Mouse (Mus musculus) myocyte (in vitro differentiated cells): ENCODE measurements around the gene Hormad2. TPM values are rescaled to one million over a fixed set of nuclear protein-coding genes. Genes with fewer than 3 reads are reported as not detected.

ENCODE experiments used
- H3K27me3 ChIP-seq: one replicate; pipeline ENCODE4 v1.6.1; 2011; ENCODE audit not compliant: control insufficient read depth, insufficient read depth, insufficient read length
- H3K36me3 ChIP-seq: one replicate; pipeline ENCODE4 v1.6.1; 2011; ENCODE audit not compliant: control insufficient read depth, insufficient read depth
- H3K4me2 ChIP-seq: one replicate; pipeline ENCODE4 v1.6.1; 2011; ENCODE audit warnings: low read depth, control low read depth
- H3K4me3 ChIP-seq: one replicate; pipeline ENCODE4 v1.5.1; 2011; ENCODE audit warnings: mild to moderate bottlenecking, control low read depth, moderate library complexity
- H3K79me2 ChIP-seq: one replicate; pipeline ENCODE4 v1.6.1; 2011; ENCODE audit not compliant: control insufficient read depth, insufficient read depth
- H3ac ChIP-seq: one replicate; pipeline ENCODE4 v1.6.1; 2011; ENCODE audit not compliant: control insufficient read depth, insufficient read length
- CEBPB ChIP-seq: IDR thresholded peaks from 2 replicates; pipeline ENCODE4 v1.6.1; 2011; ENCODE audit warnings: mild to moderate bottlenecking, moderate library complexity; ENCODE audit not compliant: poor library complexity, insufficient read depth, severe bottlenecking
- E2F4 ChIP-seq: IDR thresholded peaks from one replicate; pipeline ENCODE4 v1.6.1; 2011; ENCODE audit warnings: mild to moderate bottlenecking, control low read depth, moderate library complexity; ENCODE audit not compliant: insufficient read depth
- MAX ChIP-seq: IDR thresholded peaks from one replicate; pipeline ENCODE4 v1.6.1; 2011; ENCODE audit warnings: low read depth, mild to moderate bottlenecking, control low read depth
- MYOD1 ChIP-seq, 3 experiments: IDR thresholded peaks; one replicate each; pipeline ENCODE4 v1.6.1; 2011; ENCODE audit warnings: control low read depth in 2 of 3, low read depth in 2 of 3, mild to moderate bottlenecking in 2 of 3, moderate library complexity in 1 of 3; ENCODE audit not compliant: insufficient read length in 2 of 3, control insufficient read depth in 1 of 3
- MYOG ChIP-seq, 3 experiments: IDR thresholded peaks; one replicate each; pipeline ENCODE4 v1.6.1; 2011; ENCODE audit warnings: control low read depth in 2 of 3, low read depth in 2 of 3, mild to moderate bottlenecking in 2 of 3; ENCODE audit not compliant: insufficient read length in 2 of 3, control insufficient read depth in 1 of 3, insufficient read depth in 1 of 3
- POLR2A ChIP-seq: IDR thresholded peaks from one replicate; pipeline ENCODE4 v1.6.1; 2011; ENCODE audit warnings: low read depth, mild to moderate bottlenecking, control low read depth, moderate library complexity; ENCODE audit not compliant: insufficient read length
- POLR2AphosphoS2 ChIP-seq: IDR thresholded peaks from one replicate; pipeline ENCODE4 v1.6.1; 2011; ENCODE audit warnings: low read depth, control low read depth; ENCODE audit not compliant: insufficient read length
- REST ChIP-seq: IDR thresholded peaks from one replicate; pipeline ENCODE4 v1.6.1; 2011; ENCODE audit warnings: mild to moderate bottlenecking, control low read depth, moderate library complexity; ENCODE audit not compliant: insufficient read depth, insufficient read length
- SRF ChIP-seq: IDR thresholded peaks from one replicate; pipeline ENCODE4 v1.6.1; 2011; ENCODE audit warnings: low read depth; ENCODE audit not compliant: control insufficient read depth, insufficient read length
- TCF12 ChIP-seq: IDR thresholded peaks from one replicate; pipeline ENCODE4 v1.6.1; 2011; ENCODE audit warnings: mild to moderate bottlenecking, control low read depth; ENCODE audit not compliant: poor library complexity, insufficient read depth, severe bottlenecking
- TCF3 ChIP-seq: IDR thresholded peaks from one replicate; pipeline ENCODE4 v1.6.1; 2011; ENCODE audit warnings: low read depth, control low read depth; ENCODE audit not compliant: insufficient read length
- USF1 ChIP-seq: IDR thresholded peaks from one replicate; pipeline ENCODE4 v1.6.1; 2011; ENCODE audit warnings: low read depth, mild to moderate bottlenecking, control low read depth, moderate library complexity
- polyA plus RNA-seq: library from polyadenylated mRNA; unstranded; fragments of >200 nt; fragmentation: generic; extraction: Trizol; gene quantifications from one replicate; pipeline ENCODE4 v1.2.1, GENCODE M21; 2012; ENCODE audit warnings: missing spikeins

Gene Hormad2
- polyA plus RNA-seq, 1 experiment, result 0.10 TPM

GRCm38 (mm10) chr11:4310324-4310723 is 130.6 kb downstream of the Hormad2 start:
- Histone ChIP-seq H3K27me3 (no peaks in the 10 kb centered on the region), H3K4me3 (no peak overlapping the region), H3K79me2 (no peaks in the 10 kb centered on the region), H3ac (no peak overlapping the region), H3K4me2 (peak overlapping the region; percentile 76), H3K36me3 (no peaks in the 10 kb centered on the region)
- TF ChIP-seq CEBPB, result no peak
- no peak for TF ChIP-seq MYOG (IDR thresholded peaks at IDR 0.05; ENCODE audit: control insufficient read depth in 1 of 3, insufficient read depth in 1 of 3, insufficient read length in 2 of 3, low read depth in 2 of 3)
- no peak for TF ChIP-seq MAX
- no peak for TF ChIP-seq E2F4
- no peak for TF ChIP-seq TCF3
- TF ChIP-seq TCF12, result no peak
- no peak for TF ChIP-seq SRF
- no peak for TF ChIP-seq REST

- no peaks in the 10 kb centered on the region for H3K27me3 ChIP-seq
- H3K4me2 ChIP-seq, result peak overlapping the region; percentile 76
- H3ac ChIP-seq, result no peak overlapping the region
- H3K4me3 ChIP-seq, result no peak overlapping the region
- no peaks in the 10 kb centered on the region for H3K79me2 ChIP-seq
- TF ChIP-seq REST (no peak), POLR2A (no peak)
- H3K36me3 ChIP-seq, result no peaks in the 10 kb centered on the region
Observed at GRCm38 (mm10) chr11:4309613-4310012, 131.3 kb downstream of the Hormad2 start.

- no peaks in the 10 kb centered on the region for H3K27me3 ChIP-seq
- H3K79me2 ChIP-seq, result no peaks in the 10 kb centered on the region
- H3ac ChIP-seq, result no peak overlapping the region
- no peak for TF ChIP-seq USF1
- peak; percentile 56 for TF ChIP-seq POLR2AphosphoS2
- peak; percentile 58; the same call in 1 of the 2 replicates for TF ChIP-seq CEBPB
- TF ChIP-seq MAX, result no peak
- TF ChIP-seq TCF12, result no peak
- H3K4me2 ChIP-seq, result peak overlapping the region; percentile 76
- H3K4me3 ChIP-seq, result peak overlapping the region; percentile 5
- no peaks in the 10 kb centered on the region for H3K36me3 ChIP-seq
Observed at GRCm38 (mm10) chr11:4308514-4309450, 132.1 kb downstream of the Hormad2 start.

- Histone ChIP-seq H3K36me3 (no peaks in the 10 kb centered on the region), H3K79me2 (no peaks in the 10 kb centered on the region), H3K4me3 (peak overlapping the region; percentile 5), H3K4me2 (peak overlapping the region; percentile 76), H3K27me3 (no peaks in the 10 kb centered on the region), H3ac (no peak overlapping the region)
- no peak for TF ChIP-seq USF1
- no peak for TF ChIP-seq POLR2A
- no peak for TF ChIP-seq E2F4
- no peak; the same call in 1 of the 2 replicates for TF ChIP-seq CEBPB
- TF ChIP-seq TCF12, result no peak
- TF ChIP-seq POLR2AphosphoS2, result no peak
- no peak for TF ChIP-seq TCF3
- no peak for TF ChIP-seq MAX
- TF ChIP-seq MYOG (IDR thresholded peaks at IDR 0.05; ENCODE audit: control insufficient read depth in 1 of 3, insufficient read depth in 1 of 3, insufficient read length in 2 of 3, low read depth in 2 of 3), result no peak
- no peak for TF ChIP-seq MYOD1 (IDR thresholded peaks at IDR 0.05; ENCODE audit: control insufficient read depth in 1 of 3, insufficient read length in 2 of 3, low read depth in 2 of 3)
Observed at GRCm38 (mm10) chr11:4308060-4308513, 132.8 kb downstream of the Hormad2 start.

GRCm38 (mm10) chr11:4306086-4306485 is 134.8 kb downstream of the Hormad2 start:
- Histone ChIP-seq H3K79me2 (no peaks in the 10 kb centered on the region), H3ac (no peak overlapping the region)
- TF ChIP-seq POLR2AphosphoS2, result no peak
- no peak for TF ChIP-seq TCF3
- no peak for TF ChIP-seq TCF12
- no peak for TF ChIP-seq CEBPB
- no peak for TF ChIP-seq E2F4
- no peak for TF ChIP-seq SRF
- no peak for TF ChIP-seq POLR2A
- no peak for TF ChIP-seq REST
- TF ChIP-seq MYOD1 (IDR thresholded peaks at IDR 0.05; ENCODE audit: control insufficient read depth in 1 of 3, insufficient read length in 2 of 3, low read depth in 2 of 3), result no peak
- no peak for TF ChIP-seq MAX
- TF ChIP-seq USF1, result no peak
- no peak for TF ChIP-seq MYOG (IDR thresholded peaks at IDR 0.05; ENCODE audit: control insufficient read depth in 1 of 3, insufficient read depth in 1 of 3, insufficient read length in 2 of 3, low read depth in 2 of 3)

More at GRCm38 (mm10) chr11:4306086-4306485, 134.8 kb downstream of the Hormad2 start:
- no peaks in the 10 kb centered on the region for H3K27me3 ChIP-seq
- no peak overlapping the region for H3K4me2 ChIP-seq
- H3K4me3 ChIP-seq, result no peak overlapping the region
- no peaks in the 10 kb centered on the region for H3K36me3 ChIP-seq
